Mouse (Mus musculus) MEL (cell line): ENCODE data around the gene Abcg1. TPM values are rescaled to one million over a fixed set of nuclear protein-coding genes. Genes with fewer than 3 reads are reported as not detected.

Source experiments
- DNase-seq: peaks from one replicate; pipeline ENCODE4 v3.0.0; 2011; ENCODE audit warnings: low read depth, low spot score
- H3K27ac ChIP-seq: 2 replicates; pipeline ENCODE4 v1.5.1; 2012; ENCODE audit warnings: low read depth, mild to moderate bottlenecking, control low read depth, low read length, moderate library complexity; ENCODE audit not compliant: control insufficient read depth
- H3K27me3 ChIP-seq, 2 experiments: fragments of 150-350 bp in 1 of 2; sonication (generic) in 1 of 2; 2 replicates each; pipeline ENCODE4 v1.6.1; 2012; ENCODE audit warnings: low read length in 2 of 2, mild to moderate bottlenecking in 2 of 2, improper control_type of control experiment in 1 of 2, moderate library complexity in 1 of 2; ENCODE audit not compliant: insufficient read depth in 2 of 2, control insufficient read depth in 1 of 2
- H3K36me3 ChIP-seq, 2 experiments: 2 replicates each; pipeline ENCODE4 v1.6.1; 2012 to 2014; ENCODE audit warnings: low read length in 2 of 2, improper control_type of control experiment in 1 of 2, inconsistent platforms in 1 of 2, mild to moderate bottlenecking in 1 of 2; ENCODE audit not compliant: insufficient read depth in 2 of 2, control insufficient read depth in 1 of 2
- H3K4me1 ChIP-seq, 2 experiments: fragments of 150-350 bp in 1 of 2; sonication (generic) in 1 of 2; 2 replicates each; pipeline ENCODE4 v1.6.1; 2012; ENCODE audit warnings: low read length in 2 of 2, improper control_type of control experiment in 1 of 2, mild to moderate bottlenecking in 1 of 2; ENCODE audit not compliant: insufficient read depth in 2 of 2, control insufficient read depth in 1 of 2
- H3K4me3 ChIP-seq, 2 experiments: fragments of 150-350 bp in 1 of 2; sonication (generic) in 1 of 2; 2 replicates each; pipeline ENCODE4 v1.5.1; 2012; ENCODE audit warnings: low read depth in 2 of 2, low read length in 2 of 2, mild to moderate bottlenecking in 2 of 2, moderate library complexity in 2 of 2, control low read depth in 1 of 2, improper control_type of control experiment in 1 of 2; ENCODE audit not compliant: control insufficient read depth in 1 of 2, insufficient read depth in 1 of 2
- H3K79me2 ChIP-seq: 2 replicates; pipeline ENCODE4 v1.6.1; 2012; ENCODE audit warnings: mild to moderate bottlenecking, low read length, moderate library complexity; ENCODE audit not compliant: control insufficient read depth, poor library complexity, insufficient read depth
- H3K9ac ChIP-seq: 2 replicates; pipeline ENCODE4 v1.6.1; 2012; ENCODE audit warnings: low read depth, mild to moderate bottlenecking, control low read depth, low read length, moderate library complexity; ENCODE audit not compliant: control insufficient read depth, poor library complexity, severe bottlenecking
- H3K9me3 ChIP-seq: fragments of 150-350 bp; sonication (generic); replicated peaks from 2 replicates; pipeline ENCODE4 v1.6.1; 2012; ENCODE audit warnings: mild to moderate bottlenecking, low read length, improper control_type of control experiment, moderate library complexity; ENCODE audit not compliant: insufficient read depth
- BHLHE40 ChIP-seq: IDR thresholded peaks from 2 replicates; pipeline ENCODE4 v1.6.1; 2012; ENCODE audit warnings: low read depth, mild to moderate bottlenecking, inconsistent platforms, low read length, improper control_type of control experiment, borderline replicate concordance
- CHD1 ChIP-seq: IDR thresholded peaks from 2 replicates; pipeline ENCODE4 v1.6.1; 2012; ENCODE audit warnings: low read depth, mild to moderate bottlenecking, inconsistent platforms, low read length, improper control_type of control experiment
- CTCF ChIP-seq, 3 experiments: IDR thresholded peaks in 2 of 3; conservative IDR thresholded peaks in 1 of 3; 2 replicates each; pipeline ENCODE4 v1.5.1; 2011 to 2012; ENCODE audit warnings: low read length in 3 of 3, low read depth in 2 of 3, mild to moderate bottlenecking in 2 of 3, improper control_type of control experiment in 1 of 3, inconsistent platforms in 1 of 3, mixed read lengths in 1 of 3, moderate library complexity in 1 of 3; ENCODE audit not compliant: control insufficient read depth in 1 of 3, insufficient read depth in 1 of 3, poor library complexity in 1 of 3, severe bottlenecking in 1 of 3
- E2F4 ChIP-seq: IDR thresholded peaks from 2 replicates; pipeline ENCODE4 v1.6.1; 2011; ENCODE audit warnings: low read depth, low read length, improper control_type of control experiment, borderline replicate concordance
- ETS1 ChIP-seq: IDR thresholded peaks from 2 replicates; pipeline ENCODE4 v1.6.1; 2012; ENCODE audit warnings: low read depth, mild to moderate bottlenecking, inconsistent platforms, low read length, improper control_type of control experiment, moderate library complexity
- GATA1 ChIP-seq: IDR thresholded peaks from 2 replicates; pipeline ENCODE4 v1.6.1; 2011; ENCODE audit warnings: low read depth, low read length, improper control_type of control experiment
- JUND ChIP-seq: IDR thresholded peaks from 2 replicates; pipeline ENCODE4 v1.6.1; 2011; ENCODE audit warnings: low read depth, mild to moderate bottlenecking, improper control_type of control experiment, low read length
- MAX ChIP-seq: IDR thresholded peaks from 2 replicates; pipeline ENCODE4 v1.6.1; 2011; ENCODE audit warnings: low read length, improper control_type of control experiment
- MEF2A ChIP-seq: IDR thresholded peaks from 2 replicates; pipeline ENCODE4 v1.6.1; 2014; ENCODE audit warnings: low read depth, mild to moderate bottlenecking, inconsistent platforms, low read length, improper control_type of control experiment; ENCODE audit not compliant: poor library complexity, insufficient replicate concordance, severe bottlenecking; ENCODE audit errors: extremely low read depth
- MXI1 ChIP-seq: IDR thresholded peaks from 2 replicates; pipeline ENCODE4 v1.6.1; 2011; ENCODE audit warnings: mild to moderate bottlenecking, low read depth, low read length, improper control_type of control experiment
- MYB ChIP-seq: IDR thresholded peaks from 2 replicates; pipeline ENCODE4 v1.6.1; 2011; ENCODE audit warnings: mild to moderate bottlenecking, low read depth, low read length, improper control_type of control experiment
- NRF1 ChIP-seq: IDR thresholded peaks from 2 replicates; pipeline ENCODE4 v1.6.1; 2014; ENCODE audit warnings: low read depth, mild to moderate bottlenecking, inconsistent platforms, low read length, improper control_type of control experiment, moderate library complexity; ENCODE audit not compliant: poor library complexity, insufficient read depth, severe bottlenecking
- POLR2A ChIP-seq, 2 experiments: IDR thresholded peaks; 2 replicates each; pipeline ENCODE4 v1.6.1; 2011 to 2012; ENCODE audit warnings: low read length in 2 of 2, mild to moderate bottlenecking in 2 of 2, control low read depth in 1 of 2, improper control_type of control experiment in 1 of 2, low read depth in 1 of 2, moderate library complexity in 1 of 2; ENCODE audit not compliant: control insufficient read depth in 1 of 2, insufficient read depth in 1 of 2, poor library complexity in 1 of 2
- POLR2AphosphoS2 ChIP-seq: IDR thresholded peaks from 2 replicates; pipeline ENCODE4 v1.6.1; 2011; ENCODE audit warnings: low read length, improper control_type of control experiment
- RAD21 ChIP-seq: IDR thresholded peaks from 2 replicates; pipeline ENCODE4 v1.6.1; 2011; ENCODE audit warnings: mild to moderate bottlenecking, low read depth, low read length, improper control_type of control experiment
- RCOR1 ChIP-seq: IDR thresholded peaks from 2 replicates; pipeline ENCODE4 v1.6.1; 2012; ENCODE audit warnings: low read depth, mild to moderate bottlenecking, inconsistent platforms, low read length, improper control_type of control experiment
- SIN3A ChIP-seq: IDR thresholded peaks from 2 replicates; pipeline ENCODE4 v1.6.1; 2012; ENCODE audit warnings: low read length, improper control_type of control experiment, inconsistent platforms
- SMC3 ChIP-seq: IDR thresholded peaks from 2 replicates; pipeline ENCODE4 v1.6.1; 2011; ENCODE audit warnings: low read depth, low read length, improper control_type of control experiment
- TAL1 ChIP-seq: IDR thresholded peaks from 2 replicates; pipeline ENCODE4 v1.6.1; 2012; ENCODE audit warnings: mild to moderate bottlenecking, inconsistent platforms, low read length, moderate library complexity, mixed read lengths
- TBP ChIP-seq: IDR thresholded peaks from 2 replicates; pipeline ENCODE4 v1.8.0; 2011; ENCODE audit warnings: low read depth, low read length, improper control_type of control experiment
- UBTF ChIP-seq: IDR thresholded peaks from 2 replicates; pipeline ENCODE4 v1.6.1; 2012; ENCODE audit warnings: low read depth, mild to moderate bottlenecking, inconsistent platforms, low read length, improper control_type of control experiment, moderate library complexity, borderline replicate concordance; ENCODE audit not compliant: insufficient read depth
- ZC3H11A ChIP-seq: IDR thresholded peaks from 2 replicates; pipeline ENCODE4 v1.6.1; 2012; ENCODE audit warnings: low read depth, mild to moderate bottlenecking, inconsistent platforms, low read length, improper control_type of control experiment
- ZMIZ1 ChIP-seq: IDR thresholded peaks from 2 replicates; pipeline ENCODE4 v1.6.1; 2012; ENCODE audit warnings: low read depth, mild to moderate bottlenecking, inconsistent platforms, low read length, improper control_type of control experiment, moderate library complexity
- polyA plus RNA-seq, 2 experiments: library from polyadenylated mRNA; stranded (reverse) in 1 of 2; unstranded in 1 of 2; fragments of >175 nt in 1 of 2; fragments of >200 nt in 1 of 2; gene quantifications; 2 replicates each; pipeline versions ENCODE4 v1.2.1 to v1.2.4; 2012; ENCODE audit warnings: low replicate concordance in 2 of 2, low read depth in 1 of 2; ENCODE audit not compliant: insufficient read length in 2 of 2, insufficient read depth in 1 of 2, missing spikeins in 1 of 2
- total RNA-seq: library from RNA; depleted of rRNA; stranded (reverse); fragments of 300-350 nt; gene quantifications from 2 replicates; pipeline ENCODE4 v1.2.3, GENCODE M21; 2012

Gene Abcg1
- total and polyA plus RNA-seq, 3 experiments: 11.6 to 18.0 TPM; not detected in 1

DNA sequence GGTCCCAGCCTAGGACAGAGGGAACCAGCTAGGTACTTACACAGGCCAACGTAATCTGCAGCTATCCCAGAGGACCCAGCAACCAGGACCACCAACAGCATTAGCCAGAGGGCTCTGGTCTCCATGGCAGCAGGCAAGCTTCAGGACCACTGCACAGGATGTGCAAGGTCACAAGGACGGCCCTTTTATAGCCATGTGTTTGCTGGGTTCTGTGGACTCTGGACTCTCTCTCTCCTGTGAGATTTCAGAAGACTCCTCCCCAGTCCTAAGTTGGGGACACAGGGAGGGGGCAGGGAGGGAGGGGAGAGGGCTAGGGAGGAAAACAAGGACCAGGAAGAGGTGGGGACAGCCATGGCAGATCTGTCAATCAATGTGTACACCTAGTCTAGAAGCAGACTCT, 72.0 kb downstream of the Abcg1 start, which contains the start of gene Tff3:
Gene Tff3 (minus strand): TSS at position 195 of the 400 bp plus-strand sequence.
- Histone ChIP-seq H3K9me3 (no peaks in the 10 kb centered on the region), H3K79me2 (no peaks in the 10 kb centered on the region), H3K27ac (no peak within 1 kb of the TSS), H3K4me1 (no peaks in the 10 kb centered on the region), H3K36me3 (no peaks in the 10 kb centered on the region), H3K27me3 (peaks cover 3 to 4% of the 10 kb centered on the region in 2 experiments; a peak in 3 of 4 replicates), H3K9ac (no peak within 1 kb of the TSS), H3K4me3 (no peak within 1 kb of the TSS)
- TF ChIP-seq RAD21: no peak
- TF ChIP-seq POLR2AphosphoS2: no peak
- no peak for TF ChIP-seq E2F4
- no peak for TF ChIP-seq POLR2A (IDR thresholded peaks at IDR 0.05; ENCODE audit: control insufficient read depth in 1 of 2, insufficient read depth in 1 of 2, low read depth in 1 of 2, low read length in 2 of 2, poor library complexity in 1 of 2)
- no peak for TF ChIP-seq MXI1
- TF ChIP-seq RCOR1: no peak
- no peak for TF ChIP-seq CHD1
- no peak for TF ChIP-seq SMC3
- no peak for TF ChIP-seq ZMIZ1
- no peak for TF ChIP-seq ETS1
- no peak for TF ChIP-seq GATA1
- TF ChIP-seq TBP: no peak
- no peak for TF ChIP-seq BHLHE40
- no peak for DNase-seq

- H3K9me3 ChIP-seq: no peaks in the 10 kb centered on the region
- no peak overlapping the region for H3K4me3 ChIP-seq
- TF ChIP-seq POLR2AphosphoS2: no peak
- no peak for TF ChIP-seq CTCF (IDR thresholded peaks at IDR 0.05 in 2 of 3, conservative IDR thresholded peaks at IDR 0.05 in 1 of 3; ENCODE audit: control insufficient read depth in 1 of 3, insufficient read depth in 1 of 3, low read depth in 2 of 3, low read length in 3 of 3, poor library complexity in 1 of 3, severe bottlenecking in 1 of 3)
- TF ChIP-seq UBTF: no peak
- TF ChIP-seq ZC3H11A: no peak
- no peak for TF ChIP-seq MAX
- no peak for TF ChIP-seq JUND
- no peak for TF ChIP-seq RAD21
- TF ChIP-seq NRF1: no peak
- no peak for TF ChIP-seq CHD1
- no peak for TF ChIP-seq RCOR1
- TF ChIP-seq SIN3A: no peak
- TF ChIP-seq GATA1: no peak
- TF ChIP-seq TAL1: no peak
- no peak for TF ChIP-seq MEF2A
- no peak for TF ChIP-seq MYB
- no peak for TF ChIP-seq ETS1
- no peaks in the 10 kb centered on the region for H3K79me2 ChIP-seq
- peaks cover 3 to 4% of the 10 kb centered on the region in 2 experiments; a peak in 3 of 4 replicates for H3K27me3 ChIP-seq
- H3K36me3 ChIP-seq: no peaks in the 10 kb centered on the region
- H3K27ac ChIP-seq: no peak overlapping the region
- H3K9ac ChIP-seq: no peak overlapping the region
- no peaks in the 10 kb centered on the region for H3K4me1 ChIP-seq
- DNase-seq: no peak
These were observed 73.9 kb downstream of the Abcg1 start for GRCm38 (mm10) chr17:31131269-31131821.
